Mouse (Mus musculus): ENCODE data around the gene Lrrc7.

DNA sequence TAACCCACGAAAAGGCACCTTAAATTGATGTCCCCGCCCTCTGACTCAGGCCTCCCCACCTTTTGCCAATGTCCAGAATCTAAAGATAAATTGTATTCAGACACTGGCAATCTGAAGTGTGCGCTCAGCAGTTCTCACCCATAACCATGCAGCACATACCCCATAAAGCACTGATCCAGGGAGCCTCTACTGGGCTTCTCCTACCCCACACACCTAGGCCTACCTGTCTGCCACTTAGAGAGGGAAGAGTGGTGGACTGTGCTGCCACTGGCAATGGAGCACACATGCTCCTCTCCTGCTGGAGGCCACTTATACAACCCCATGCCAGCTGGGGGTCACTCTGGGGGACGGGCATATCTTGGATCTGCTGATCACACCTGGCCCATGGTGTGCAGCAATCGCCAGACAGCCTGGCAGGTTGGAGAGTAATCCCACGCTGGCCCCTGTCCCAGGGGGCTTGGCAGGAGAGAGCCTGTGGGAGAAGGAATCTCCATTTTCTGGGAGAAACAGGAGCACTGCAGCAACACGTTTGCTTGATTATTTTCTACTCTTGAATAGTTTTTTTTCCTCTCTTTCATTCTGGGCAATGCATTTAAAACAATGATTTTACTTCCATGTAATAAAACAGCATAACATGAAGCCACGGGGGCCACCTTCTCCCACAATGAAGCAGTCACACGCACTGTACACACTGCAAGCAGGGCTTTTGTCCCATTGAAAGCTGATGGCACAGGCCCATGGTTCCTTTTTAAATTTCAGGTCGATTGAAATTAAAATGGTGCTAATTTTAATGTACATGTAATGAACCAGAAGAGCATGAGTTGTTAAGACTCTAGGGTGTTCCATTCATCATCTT lies 386.9 kb downstream of the Lrrc7 start:
- TF ChIP-seq POLR2A (IDR thresholded peaks at IDR 0.05; ENCODE audit: low read depth, low read length) (no peak), MEF2A (IDR thresholded peaks at IDR 0.05; ENCODE audit: borderline replicate concordance, low read depth, low read length) (no peak), BHLHE40 (IDR thresholded peaks at IDR 0.05; ENCODE audit: low read depth, low read length) (no peak), GABPA (IDR thresholded peaks at IDR 0.05; ENCODE audit: insufficient replicate concordance, low read depth, low read length) (no peak), E2F4 (IDR thresholded peaks at IDR 0.05; ENCODE audit: insufficient replicate concordance, low read depth, low read length) (no peak), UBTF (IDR thresholded peaks at IDR 0.05; ENCODE audit: low read depth, low read length) (no peak), RCOR1 (conservative IDR thresholded peaks at IDR 0.05; ENCODE audit: low read depth, low read length) (no peak), MAFK (IDR thresholded peaks at IDR 0.05; ENCODE audit: insufficient replicate concordance, low read length) (no peak), MAZ (IDR thresholded peaks at IDR 0.05; ENCODE audit: low read depth, low read length) (no peak), CTCF (conservative IDR thresholded peaks at IDR 0.05 in 1 of 2, IDR thresholded peaks at IDR 0.05 in 1 of 2; ENCODE audit: low read depth in 2 of 2, low read length in 2 of 2) (no peak), CHD2 (IDR thresholded peaks at IDR 0.05; ENCODE audit: low read length) (no peak), EP300 (IDR thresholded peaks at IDR 0.05; ENCODE audit: low read length) (no peak)

All from CH12.LX (cell line).